Mouse (Mus musculus) midbrain, embryonic 14.5 days (tissue): ENCODE results near the gene Tmco4. TPM values are rescaled to one million over a fixed set of nuclear protein-coding genes. Genes with fewer than 3 reads are reported as not detected.
A peak's percentile ranks its signal among the peaks of the same experiment; 100 is the strongest.

Experiments
- ATAC-seq: fragments of 200-750 bp; cut with Nextera tagmentation; 2 replicates; pipeline ENCODE4 v1.8.0; 2017; ENCODE audit warnings: moderate number of reproducible peaks, moderate library complexity; ENCODE audit not compliant: low FRiP score, low TSS enrichment
- DNase-seq: peaks from one replicate; pipeline ENCODE4 v3.0.0-alpha.2; 2015
- H3K27ac ChIP-seq: fragments of 300-500 bp; sonication (generic); replicated peaks from 2 replicates; pipeline ENCODE4 v1.5.1; 2014; ENCODE audit warnings: mild to moderate bottlenecking, low read depth, low read length, moderate library complexity
- H3K27me3 ChIP-seq: fragments of 300-500 bp; sonication (generic); 2 replicates; pipeline ENCODE4 v1.6.1; 2014; ENCODE audit warnings: low read length, control low read depth, mixed read lengths; ENCODE audit not compliant: control insufficient read depth, insufficient read depth
- H3K36me3 ChIP-seq: fragments of 300-500 bp; sonication (generic); 2 replicates; pipeline ENCODE4 v1.6.1; 2014; ENCODE audit warnings: low read length, control low read depth; ENCODE audit not compliant: control insufficient read depth, insufficient read depth
- H3K4me1 ChIP-seq: fragments of 300-500 bp; sonication (generic); 2 replicates; pipeline ENCODE4 v1.6.1; 2014; ENCODE audit warnings: mild to moderate bottlenecking, antibody characterized with exemption, low read length, control low read depth; ENCODE audit not compliant: control insufficient read depth, insufficient read depth
- H3K4me2 ChIP-seq: fragments of 300-500 bp; sonication (generic); 2 replicates; pipeline ENCODE4 v1.6.1; 2014; ENCODE audit warnings: mild to moderate bottlenecking, low read length, moderate library complexity
- H3K4me3 ChIP-seq: fragments of 300-500 bp; sonication (generic); replicated peaks from 2 replicates; pipeline ENCODE4 v1.5.1; 2014; ENCODE audit warnings: low read depth, low read length
- H3K9ac ChIP-seq: fragments of 300-500 bp; sonication (generic); replicated peaks from 2 replicates; pipeline ENCODE4 v1.6.1; 2014; ENCODE audit warnings: mild to moderate bottlenecking, low read length, moderate library complexity
- H3K9me3 ChIP-seq: fragments of 300-500 bp; sonication (generic); 2 replicates; pipeline ENCODE4 v1.6.1; 2016; ENCODE audit warnings: low read length, control low read depth, mixed read lengths; ENCODE audit not compliant: control insufficient read depth
- WGBS: fragments of 180-500 bp; shearing (Covaris S2); extraction: QIAGEN DNeasy Blood & Tissue Kit; methylation state at CpG from one replicate; pipeline ENCODE4 v1.1.7; 2014; 5-methylcytosine and 5-hydroxymethylcytosine counted together
- polyA plus RNA-seq: library from polyadenylated mRNA; unstranded; fragments of >200 nt; fragmentation: Nextera tagmentation; extraction: Ambion mirVana; gene quantifications from 2 replicates; pipeline ENCODE4 v1.2.1, GENCODE M21; 2014

Gene Tmco4
- polyA plus RNA-seq, 1 experiment from 2014 or later = 0.61 TPM

DNA sequence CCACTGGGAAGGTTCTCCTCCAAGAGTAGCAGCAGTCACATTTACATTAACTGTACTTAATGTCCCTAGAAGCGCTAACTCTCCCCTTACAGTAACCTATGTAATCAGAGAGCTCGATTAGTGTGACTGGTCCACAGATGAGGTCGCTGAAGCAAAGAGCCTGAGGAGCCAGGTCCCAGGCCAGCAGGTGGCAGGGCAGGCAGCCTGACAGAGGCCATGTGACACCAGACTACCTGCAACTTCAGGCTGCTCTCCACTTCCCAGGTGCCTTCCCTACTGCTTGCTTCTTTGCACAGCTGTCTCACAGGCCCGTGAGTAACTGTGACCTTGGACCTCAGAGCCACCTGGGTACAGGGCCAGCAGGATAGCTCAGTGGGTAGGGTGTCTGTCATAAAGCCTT, 61.9 kb downstream of the Tmco4 start:
- Histone ChIP-seq H3K4me2 (no peak overlapping the region), H3K4me1 (peaks cover 15% of the 10 kb centered on the region), H3K9ac (no peak overlapping the region), H3K27ac (no peak overlapping the region), H3K4me3 (no peak overlapping the region), H3K27me3 (no peaks in the 10 kb centered on the region), H3K9me3 (no peaks in the 10 kb centered on the region), H3K36me3 (no peaks in the 10 kb centered on the region)
- no peak for ATAC-seq
- 50% methylated on average over 4 of the region's 4 CpGs for WGBS
- no peak for DNase-seq

DNA sequence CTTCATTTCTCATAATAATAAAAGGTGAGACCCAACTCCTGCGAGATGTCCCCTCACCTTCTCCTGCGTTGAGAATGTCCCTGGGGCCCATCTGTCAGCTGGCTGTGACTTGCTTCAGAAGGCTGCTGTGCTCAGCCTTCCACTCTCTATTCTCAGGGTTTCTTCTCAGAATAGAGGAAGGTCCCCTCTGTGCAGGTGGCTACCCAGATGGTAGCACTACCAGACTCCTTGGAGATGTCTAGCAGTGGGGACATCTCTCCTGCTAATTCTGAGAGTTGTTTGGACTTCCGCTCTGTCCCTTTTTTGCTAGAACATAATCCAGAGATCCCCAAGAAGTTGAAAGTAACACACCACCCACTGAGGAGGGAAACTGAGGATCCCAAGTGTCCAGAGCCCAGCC, 62.3 kb downstream of the Tmco4 start:
- Histone ChIP-seq H3K36me3 (no peaks in the 10 kb centered on the region), H3K4me3 (no peak overlapping the region)
- no peak for DNase-seq

DNA sequence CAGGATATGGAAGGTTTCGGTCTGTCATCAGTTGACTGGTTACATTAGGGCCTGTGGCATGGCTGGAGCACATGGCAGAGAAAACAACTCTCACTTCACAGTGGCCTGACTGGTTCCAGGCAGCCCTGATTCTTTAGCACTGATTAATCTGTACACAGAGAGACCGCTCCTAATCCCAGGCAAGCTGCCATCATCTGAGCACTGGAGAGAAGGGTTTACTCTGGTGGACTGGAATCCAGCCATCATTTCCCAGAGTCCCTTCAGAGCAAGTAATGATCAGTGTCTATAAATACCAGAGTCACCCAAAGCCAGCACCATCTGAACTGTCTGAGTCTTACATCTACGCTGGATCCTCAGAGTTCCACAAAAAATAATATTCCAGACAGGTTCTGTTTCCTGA, 63.1 kb downstream of the Tmco4 start:
- 91% methylated on average over 3 of the region's 3 CpGs for WGBS
- peaks cover 24% of the 10 kb centered on the region for H3K4me1 ChIP-seq
- ATAC-seq = no peak

More for the DNA sequence above, 62.3 kb downstream of the Tmco4 start:
- peaks cover 19% of the 10 kb centered on the region for H3K4me1 ChIP-seq
- ATAC-seq = no peak
- H3K27me3 ChIP-seq = no peaks in the 10 kb centered on the region
- WGBS = 92% methylated on average over 3 of the region's 3 CpGs
- H3K27ac ChIP-seq = no peak overlapping the region
- H3K4me2 ChIP-seq = no peak overlapping the region
- H3K9ac ChIP-seq = no peak overlapping the region
- no peaks in the 10 kb centered on the region for H3K9me3 ChIP-seq

DNA sequence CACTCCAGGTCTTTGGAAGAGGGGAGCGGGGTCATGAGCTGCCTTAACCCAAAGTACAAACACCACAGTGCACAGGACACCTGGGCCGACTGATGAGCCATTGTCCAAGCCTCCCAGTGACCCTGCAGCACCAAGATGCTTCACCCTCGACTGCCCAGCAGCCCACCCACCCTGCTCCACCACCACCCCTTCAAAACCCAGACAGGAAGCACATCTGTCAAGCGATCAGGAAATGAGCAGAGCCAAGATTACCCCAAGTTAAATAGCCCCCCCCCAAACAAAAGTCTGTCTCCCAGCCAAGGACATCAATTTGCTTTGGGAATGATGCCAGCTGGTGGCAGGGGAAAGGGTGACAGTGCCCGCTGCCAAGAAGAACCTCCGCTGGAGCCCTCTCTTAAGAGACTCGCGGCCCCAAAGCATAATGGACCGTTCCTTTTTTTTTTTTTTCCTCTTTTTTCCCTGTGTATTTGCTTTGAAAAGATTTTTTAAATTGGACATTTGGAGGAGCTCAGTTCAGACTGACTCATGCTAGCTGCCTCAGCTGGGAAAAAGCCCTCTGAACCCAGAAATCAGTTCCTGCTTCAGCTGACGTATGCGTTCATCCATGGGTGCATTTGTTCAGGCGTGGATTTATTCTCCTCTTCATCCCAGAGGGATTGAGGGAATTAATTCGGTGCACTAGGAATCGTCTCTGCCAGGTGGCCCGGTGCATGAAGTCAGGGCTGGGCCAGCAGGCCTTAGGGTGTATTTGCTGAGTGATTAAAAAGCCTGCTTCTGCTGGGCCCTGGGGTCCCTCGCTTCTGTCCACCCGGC, 65.3 kb downstream of the Tmco4 start:
- no peak overlapping the region for H3K9ac ChIP-seq
- DNase-seq = peak; percentile 70

More for the DNA sequence above, 63.1 kb downstream of the Tmco4 start:
- Histone ChIP-seq H3K27me3 (no peaks in the 10 kb centered on the region), H3K27ac (no peak overlapping the region), H3K9ac (no peak overlapping the region), H3K9me3 (no peaks in the 10 kb centered on the region), H3K4me3 (no peak overlapping the region), H3K4me2 (no peak overlapping the region), H3K36me3 (no peaks in the 10 kb centered on the region)
- no peak for DNase-seq

DNA sequence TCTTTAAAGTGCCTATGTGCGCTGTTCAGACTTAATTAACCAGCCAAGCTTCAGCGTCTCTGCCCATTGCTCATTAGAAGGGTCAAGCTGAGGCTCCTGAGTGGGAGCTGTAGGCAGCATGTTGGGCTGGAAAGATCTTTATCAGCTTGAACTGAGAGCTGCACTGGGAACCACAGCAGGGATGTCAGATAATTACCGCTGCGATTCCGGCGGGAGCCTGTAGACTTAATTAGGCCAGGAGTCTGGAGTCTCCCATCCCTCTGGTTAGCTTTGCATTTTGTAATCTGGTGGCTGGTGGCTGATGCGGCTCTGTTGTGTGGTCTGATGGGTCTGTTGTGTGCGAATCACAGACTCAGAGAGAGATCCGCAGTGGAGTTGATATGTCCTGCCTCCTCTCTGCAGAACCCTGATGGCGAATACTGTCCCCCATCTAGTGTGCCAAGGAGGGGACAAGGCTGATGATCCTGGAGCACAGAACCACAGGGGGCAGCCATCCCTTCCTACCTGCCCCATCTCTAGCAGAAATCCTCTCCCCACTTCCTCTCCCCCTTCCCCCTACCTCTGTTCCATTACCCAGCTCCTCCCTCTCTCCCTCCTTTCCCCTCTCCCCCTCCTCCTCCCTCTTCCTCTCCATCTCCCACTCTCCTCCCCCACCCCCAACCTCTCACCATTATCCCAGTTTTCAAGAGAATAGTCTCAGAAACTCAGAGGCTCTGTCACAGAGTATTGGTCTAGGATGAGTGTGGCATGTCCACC, 67.6 kb downstream of the Tmco4 start:
- Histone ChIP-seq H3K27me3 (no peaks in the 10 kb centered on the region), H3K36me3 (no peaks in the 10 kb centered on the region), H3K9ac (no peak overlapping the region), H3K4me3 (no peak overlapping the region), H3K4me1 (peaks cover 24% of the 10 kb centered on the region), H3K27ac (peak overlapping the region; percentile 63), H3K4me2 (peak overlapping the region; percentile 33), H3K9me3 (no peaks in the 10 kb centered on the region)
- 6% methylated on average over 10 of the region's 10 CpGs for WGBS
- ATAC-seq (peak; percentile 53; the same call in 1 of the 2 replicates), DNase-seq (peak; percentile 75)

More for the DNA sequence above, 65.3 kb downstream of the Tmco4 start:
- no peak for ATAC-seq
- H3K36me3 ChIP-seq = no peaks in the 10 kb centered on the region
- H3K27ac ChIP-seq = peak overlapping the region; percentile 55
- H3K4me3 ChIP-seq = no peak overlapping the region
- H3K4me1 ChIP-seq = peaks cover 24% of the 10 kb centered on the region
- 30% methylated on average over 17 of the region's 17 CpGs for WGBS
- H3K27me3 ChIP-seq = no peaks in the 10 kb centered on the region
- no peak overlapping the region for H3K4me2 ChIP-seq
- H3K9me3 ChIP-seq = no peaks in the 10 kb centered on the region

DNA sequence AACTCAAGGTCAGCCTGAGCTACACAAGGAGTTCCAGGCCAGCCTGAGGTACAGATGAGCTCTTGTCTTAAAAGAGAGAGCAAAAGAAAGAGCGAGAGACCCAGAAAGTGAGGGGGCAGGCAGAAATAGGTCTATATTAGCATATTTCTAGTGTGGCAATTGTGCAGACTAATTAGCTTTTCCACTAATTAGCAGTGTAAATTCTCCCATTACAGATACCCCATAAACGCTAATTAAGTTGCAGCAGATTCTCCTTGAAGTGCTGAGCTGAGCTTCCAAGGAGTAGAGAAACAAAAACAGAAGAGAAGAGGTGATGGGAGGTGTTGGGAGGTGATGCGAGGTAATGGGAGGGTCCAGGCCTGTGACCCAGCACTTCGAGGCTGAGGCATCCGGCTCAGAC, 69.9 kb downstream of the Tmco4 start:
- no peak for DNase-seq
- H3K4me3 ChIP-seq = no peak overlapping the region
- H3K36me3 ChIP-seq = no peaks in the 10 kb centered on the region
- H3K27me3 ChIP-seq = no peaks in the 10 kb centered on the region
- H3K9ac ChIP-seq = no peak overlapping the region
- no peaks in the 10 kb centered on the region for H3K9me3 ChIP-seq
- 80% methylated on average over 5 of the region's 5 CpGs for WGBS
- no peak for ATAC-seq
- no peak overlapping the region for H3K27ac ChIP-seq
- no peak overlapping the region for H3K4me2 ChIP-seq
- H3K4me1 ChIP-seq = peaks cover 28% of the 10 kb centered on the region

DNA sequence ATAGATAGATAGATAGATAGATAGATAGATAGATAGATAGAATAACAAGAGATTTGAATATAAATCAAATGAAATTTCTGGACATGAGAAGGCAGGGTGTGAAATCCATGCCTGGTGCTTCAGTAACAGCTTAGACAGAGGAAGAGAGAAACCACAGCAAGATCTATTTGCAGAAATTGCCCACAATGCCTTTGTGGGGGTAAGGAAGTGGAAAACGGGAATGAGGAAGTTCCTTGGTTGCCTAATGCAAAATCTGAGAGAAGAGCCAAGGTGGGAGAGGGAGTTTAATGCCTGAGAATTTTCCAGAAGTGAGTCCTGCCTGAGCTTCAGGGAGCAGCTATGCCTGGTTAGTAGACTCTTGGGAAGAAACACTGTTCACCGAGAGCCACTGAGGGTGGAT, 70.9 kb downstream of the Tmco4 start:
- no peak overlapping the region for H3K9ac ChIP-seq
- peaks cover 20% of the 10 kb centered on the region for H3K4me1 ChIP-seq
- no peaks in the 10 kb centered on the region for H3K36me3 ChIP-seq
- H3K4me2 ChIP-seq = no peak overlapping the region
- H3K4me3 ChIP-seq = no peak overlapping the region
- 90% methylated on average over 2 of the region's 2 CpGs for WGBS
- H3K27ac ChIP-seq = no peak overlapping the region
- H3K9me3 ChIP-seq = no peaks in the 10 kb centered on the region
- DNase-seq (no peak), ATAC-seq (no peak)
- no peaks in the 10 kb centered on the region for H3K27me3 ChIP-seq

DNA sequence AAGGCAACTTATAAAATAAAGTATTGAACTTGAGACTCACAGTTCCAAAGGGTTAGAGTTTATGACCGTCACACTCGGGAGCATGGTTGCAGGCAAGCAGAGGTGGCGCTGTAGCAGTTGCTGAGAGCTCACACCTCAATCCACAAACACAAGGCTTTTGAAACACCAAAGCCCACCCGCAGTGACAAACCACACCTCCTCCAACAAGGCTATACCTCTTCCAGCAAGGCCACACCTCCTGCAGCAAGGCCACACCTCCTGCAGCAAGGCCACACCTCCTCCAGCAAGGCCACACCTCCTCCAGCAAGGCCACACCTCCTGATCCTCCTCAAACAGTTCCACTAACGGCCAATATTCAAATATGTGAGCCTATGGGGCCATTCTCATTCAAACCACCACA, 71.9 kb downstream of the Tmco4 start:
- DNase-seq (no peak), ATAC-seq (no peak)
- Histone ChIP-seq H3K27ac (no peak overlapping the region), H3K4me3 (no peak overlapping the region), H3K4me1 (peaks cover 13% of the 10 kb centered on the region), H3K4me2 (no peak overlapping the region), H3K9me3 (no peaks in the 10 kb centered on the region), H3K9ac (no peak overlapping the region), H3K27me3 (no peaks in the 10 kb centered on the region), H3K36me3 (no peaks in the 10 kb centered on the region)
- 96% methylated on average over 5 of the region's 5 CpGs for WGBS
